Mouse (Mus musculus): ENCODE data around the gene Thrb. TPM values are rescaled to one million over a fixed set of nuclear protein-coding genes. Genes with fewer than 3 reads are reported as not detected.
A peak's percentile ranks its signal among the peaks of the same experiment; 100 is the strongest.

Gene Thrb
- polyA plus RNA-seq, 1 experiment from 2014 or later: 3.0 TPM

- no peak overlapping the region for H3K27ac ChIP-seq (ENCODE audit: low read depth, low read length)
- H3K9me3 ChIP-seq (ENCODE audit: control insufficient read depth, low read length): no peaks in the 10 kb centered on the region
- H3K36me3 ChIP-seq (ENCODE audit: control insufficient read depth, insufficient read depth, low read length): no peaks in the 10 kb centered on the region
- H3K27me3 ChIP-seq (replicated peaks; ENCODE audit: control insufficient read depth, insufficient read depth, low read length): no peaks in the 10 kb centered on the region
- H3K4me2 ChIP-seq (ENCODE audit: low read length): no peak overlapping the region
- H3K4me1 ChIP-seq (ENCODE audit: control insufficient read depth, insufficient read depth, low read depth, low read length): no peaks in the 10 kb centered on the region
- H3K4me3 ChIP-seq (ENCODE audit: low read length): no peak overlapping the region
- H3K9ac ChIP-seq (ENCODE audit: low read depth, low read length): no peak overlapping the region
- 68% methylated on average over 6 of the region's 6 CpGs for WGBS
- ATAC-seq: no peak
These were observed 203.8 kb downstream of the Thrb start for GRCm38 (mm10) chr14:17863701-17864320.

- no peaks in the 10 kb centered on the region for H3K4me1 ChIP-seq (ENCODE audit: control insufficient read depth, insufficient read depth, low read depth, low read length)
- ATAC-seq: no peak
- H3K9ac ChIP-seq (ENCODE audit: low read depth, low read length): no peak overlapping the region
- no peaks in the 10 kb centered on the region for H3K27me3 ChIP-seq (replicated peaks; ENCODE audit: control insufficient read depth, insufficient read depth, low read length)
- H3K4me3 ChIP-seq (ENCODE audit: low read length): no peak overlapping the region
- H3K36me3 ChIP-seq (ENCODE audit: control insufficient read depth, insufficient read depth, low read length): no peaks in the 10 kb centered on the region
- 96% methylated on average over 6 of the region's 6 CpGs for WGBS
- H3K9me3 ChIP-seq (ENCODE audit: control insufficient read depth, low read length): no peaks in the 10 kb centered on the region
- no peak overlapping the region for H3K4me2 ChIP-seq (ENCODE audit: low read length)
- H3K27ac ChIP-seq (ENCODE audit: low read depth, low read length): no peak overlapping the region
These were observed 208.3 kb downstream of the Thrb start for GRCm38 (mm10) chr14:17868326-17868725.

DNA sequence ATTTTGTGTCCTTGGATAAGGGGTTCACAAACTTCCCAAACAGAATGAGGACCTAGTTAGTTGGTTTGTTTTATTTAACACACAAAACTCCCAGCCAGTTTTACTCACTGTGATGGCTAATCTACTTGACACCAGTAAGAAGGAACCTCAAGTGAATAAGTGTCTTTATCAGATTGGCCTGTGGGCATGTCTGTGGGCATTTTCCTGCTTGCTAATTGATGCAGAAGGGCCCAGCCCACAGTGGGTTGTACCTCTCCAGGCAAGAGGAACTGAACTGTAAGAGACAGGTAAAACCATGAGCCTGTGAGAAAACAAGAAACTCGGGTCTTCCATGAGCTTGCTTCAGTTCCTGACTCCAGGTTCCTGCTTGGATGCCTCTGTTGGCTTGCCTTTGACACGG is 215.9 kb downstream of the Thrb start:
- Histone ChIP-seq H3K4me3 (ENCODE audit: low read length) (no peak overlapping the region), H3K4me2 (ENCODE audit: low read length) (no peak overlapping the region), H3K9ac (ENCODE audit: low read depth, low read length) (no peak overlapping the region), H3K27ac (ENCODE audit: low read depth, low read length) (no peak overlapping the region), H3K4me1 (ENCODE audit: control insufficient read depth, insufficient read depth, low read depth, low read length) (no peaks in the 10 kb centered on the region), H3K36me3 (ENCODE audit: control insufficient read depth, insufficient read depth, low read length) (no peaks in the 10 kb centered on the region), H3K9me3 (ENCODE audit: control insufficient read depth, low read length) (no peaks in the 10 kb centered on the region), H3K27me3 (replicated peaks; ENCODE audit: control insufficient read depth, insufficient read depth, low read length) (no peaks in the 10 kb centered on the region)
- WGBS: 76% methylated on average over 2 of the region's 2 CpGs
- ATAC-seq: no peak

DNA sequence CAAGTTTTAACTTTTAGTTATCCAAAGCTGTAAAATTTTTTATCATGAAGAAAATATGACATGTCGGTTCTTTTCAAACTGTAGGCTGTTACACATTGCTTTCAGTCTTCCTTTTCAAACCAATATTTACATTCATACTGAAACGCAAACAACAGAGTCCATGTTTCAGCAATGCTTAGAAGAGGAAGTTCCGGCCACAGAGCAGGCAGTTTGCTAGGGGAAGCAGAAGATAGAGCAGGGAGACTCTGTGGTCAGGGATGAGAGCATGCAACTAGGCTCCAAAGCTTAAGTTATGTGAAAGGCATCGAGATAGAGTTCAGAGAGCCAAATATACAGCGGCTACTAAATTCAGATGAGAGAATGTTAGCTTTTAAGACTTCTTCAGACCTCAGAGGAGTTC is 219.4 kb downstream of the Thrb start:
- Histone ChIP-seq H3K4me1 (ENCODE audit: control insufficient read depth, insufficient read depth, low read depth, low read length) (no peaks in the 10 kb centered on the region), H3K9me3 (ENCODE audit: control insufficient read depth, low read length) (no peaks in the 10 kb centered on the region), H3K36me3 (ENCODE audit: control insufficient read depth, insufficient read depth, low read length) (no peaks in the 10 kb centered on the region), H3K27me3 (replicated peaks; ENCODE audit: control insufficient read depth, insufficient read depth, low read length) (no peaks in the 10 kb centered on the region), H3K27ac (ENCODE audit: low read depth, low read length) (no peak overlapping the region), H3K9ac (ENCODE audit: low read depth, low read length) (no peak overlapping the region), H3K4me3 (ENCODE audit: low read length) (no peak overlapping the region), H3K4me2 (ENCODE audit: low read length) (no peak overlapping the region)
- ATAC-seq: no peak
- 89% methylated on average over 5 of the region's 5 CpGs for WGBS

DNA sequence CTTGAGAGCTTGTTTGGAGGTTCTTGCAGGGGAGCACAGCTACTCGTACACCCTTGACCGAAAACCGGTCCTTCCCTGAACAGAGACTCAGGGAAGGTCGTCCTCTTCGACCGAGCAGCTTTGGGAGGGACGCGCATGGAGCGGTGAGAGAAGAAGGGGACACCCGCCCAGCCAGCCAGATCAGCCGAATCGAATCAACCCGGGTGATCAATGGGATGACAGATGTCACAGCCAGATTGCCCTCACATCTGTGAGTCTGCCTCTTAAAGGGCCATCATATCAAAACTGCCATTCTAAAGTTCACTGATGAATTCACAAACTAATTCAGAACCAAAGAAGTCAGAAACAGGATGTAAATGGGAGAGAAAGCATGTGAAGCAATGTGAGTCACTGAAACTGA is 224.8 kb downstream of the Thrb start:
- Histone ChIP-seq H3K9ac (ENCODE audit: low read depth, low read length) (no peak overlapping the region), H3K27me3 (replicated peaks; ENCODE audit: control insufficient read depth, insufficient read depth, low read length) (no peaks in the 10 kb centered on the region), H3K27ac (ENCODE audit: low read depth, low read length) (no peak overlapping the region), H3K4me3 (ENCODE audit: low read length) (no peak overlapping the region), H3K4me2 (ENCODE audit: low read length) (no peak overlapping the region), H3K4me1 (ENCODE audit: control insufficient read depth, insufficient read depth, low read depth, low read length) (no peaks in the 10 kb centered on the region), H3K9me3 (ENCODE audit: control insufficient read depth, low read length) (no peaks in the 10 kb centered on the region), H3K36me3 (ENCODE audit: control insufficient read depth, insufficient read depth, low read length) (no peaks in the 10 kb centered on the region)
- 74% methylated on average over 13 of the region's 13 CpGs for WGBS
- no peak for ATAC-seq

- H3K4me2 ChIP-seq (ENCODE audit: low read length): no peak overlapping the region
- H3K36me3 ChIP-seq (ENCODE audit: control insufficient read depth, insufficient read depth, low read length): no peaks in the 10 kb centered on the region
- ATAC-seq: no peak
- 91% methylated on average over 3 of the region's 3 CpGs for WGBS
- H3K27me3 ChIP-seq (replicated peaks; ENCODE audit: control insufficient read depth, insufficient read depth, low read length): no peaks in the 10 kb centered on the region
- no peaks in the 10 kb centered on the region for H3K9me3 ChIP-seq (ENCODE audit: control insufficient read depth, low read length)
- H3K4me3 ChIP-seq (ENCODE audit: low read length): no peak overlapping the region
- H3K27ac ChIP-seq (ENCODE audit: low read depth, low read length): no peak overlapping the region
- no peak overlapping the region for H3K9ac ChIP-seq (ENCODE audit: low read depth, low read length)
- no peaks in the 10 kb centered on the region for H3K4me1 ChIP-seq (ENCODE audit: control insufficient read depth, insufficient read depth, low read depth, low read length)
These were observed 225.3 kb downstream of the Thrb start for GRCm38 (mm10) chr14:17885320-17885719.

GRCm38 (mm10) chr14:17894791-17895190 is 234.7 kb downstream of the Thrb start:
- no peak for ATAC-seq
- Histone ChIP-seq H3K4me1 (ENCODE audit: control insufficient read depth, insufficient read depth, low read depth, low read length) (no peaks in the 10 kb centered on the region), H3K4me2 (ENCODE audit: low read length) (no peak overlapping the region), H3K9ac (ENCODE audit: low read depth, low read length) (no peak overlapping the region), H3K27me3 (replicated peaks; ENCODE audit: control insufficient read depth, insufficient read depth, low read length) (no peaks in the 10 kb centered on the region), H3K36me3 (ENCODE audit: control insufficient read depth, insufficient read depth, low read length) (no peaks in the 10 kb centered on the region), H3K4me3 (ENCODE audit: low read length) (no peak overlapping the region), H3K9me3 (ENCODE audit: control insufficient read depth, low read length) (no peaks in the 10 kb centered on the region), H3K27ac (ENCODE audit: low read depth, low read length) (no peak overlapping the region)
- 92% methylated on average over 1 of the region's 1 CpGs for WGBS

- H3K27me3 ChIP-seq (replicated peaks; ENCODE audit: control insufficient read depth, insufficient read depth, low read length): no peaks in the 10 kb centered on the region
- WGBS: 86% methylated on average over 6 of the region's 6 CpGs
- no peak overlapping the region for H3K27ac ChIP-seq (ENCODE audit: low read depth, low read length)
- no peaks in the 10 kb centered on the region for H3K36me3 ChIP-seq (ENCODE audit: control insufficient read depth, insufficient read depth, low read length)
- H3K4me3 ChIP-seq (ENCODE audit: low read length): no peak overlapping the region
- H3K4me1 ChIP-seq (ENCODE audit: control insufficient read depth, insufficient read depth, low read depth, low read length): no peaks in the 10 kb centered on the region
- ATAC-seq: peak; percentile 17; the same call in 1 of the 2 replicates
- no peak overlapping the region for H3K9ac ChIP-seq (ENCODE audit: low read depth, low read length)
- no peak overlapping the region for H3K4me2 ChIP-seq (ENCODE audit: low read length)
- no peaks in the 10 kb centered on the region for H3K9me3 ChIP-seq (ENCODE audit: control insufficient read depth, low read length)
These were observed 239.8 kb downstream of the Thrb start for GRCm38 (mm10) chr14:17899733-17900413.

- Histone ChIP-seq H3K27me3 (replicated peaks; ENCODE audit: control insufficient read depth, insufficient read depth, low read length) (no peaks in the 10 kb centered on the region), H3K4me3 (ENCODE audit: low read length) (no peak overlapping the region), H3K36me3 (ENCODE audit: control insufficient read depth, insufficient read depth, low read length) (no peaks in the 10 kb centered on the region), H3K4me1 (ENCODE audit: control insufficient read depth, insufficient read depth, low read depth, low read length) (no peaks in the 10 kb centered on the region), H3K9me3 (ENCODE audit: control insufficient read depth, low read length) (no peaks in the 10 kb centered on the region), H3K9ac (ENCODE audit: low read depth, low read length) (no peak overlapping the region), H3K27ac (ENCODE audit: low read depth, low read length) (no peak overlapping the region), H3K4me2 (ENCODE audit: low read length) (no peak overlapping the region)
- 30% methylated on average over 3 of the region's 3 CpGs for WGBS
- ATAC-seq: peak; percentile 86
These were observed 240.3 kb downstream of the Thrb start for GRCm38 (mm10) chr14:17900414-17900795.
